Mouse (Mus musculus) hindbrain, postnatal 0 days (tissue): ENCODE measurements around the gene 1190005I06Rik. TPM values are rescaled to one million over a fixed set of nuclear protein-coding genes. Genes with fewer than 3 reads are reported as not detected.

Experiments
- ATAC-seq: fragments of 200-750 bp; cut with Nextera tagmentation; 2 replicates; pipeline ENCODE4 v1.8.0; 2017; ENCODE audit warnings: mild to moderate bottlenecking, moderate TSS enrichment, moderate library complexity
- DNase-seq: peaks from one replicate; pipeline ENCODE4 v3.0.0-alpha.2; 2015; ENCODE audit warnings: low spot score
- H3K27ac ChIP-seq: fragments of 300-500 bp; sonication (generic); 2 replicates; pipeline ENCODE4 v1.5.1; 2014; ENCODE audit warnings: mild to moderate bottlenecking
- H3K27me3 ChIP-seq: fragments of 300-500 bp; sonication (generic); 2 replicates; pipeline ENCODE4 v1.6.1; 2014; ENCODE audit warnings: low read length, mixed read lengths; ENCODE audit not compliant: insufficient read depth
- H3K36me3 ChIP-seq: fragments of 300-500 bp; sonication (generic); 2 replicates; pipeline ENCODE4 v1.6.1; 2014; ENCODE audit warnings: low read length, mixed read lengths; ENCODE audit not compliant: insufficient read depth
- H3K4me1 ChIP-seq: fragments of 300-500 bp; sonication (generic); 2 replicates; pipeline ENCODE4 v1.6.1; 2014; ENCODE audit warnings: antibody characterized with exemption, low read length, mixed read lengths; ENCODE audit not compliant: insufficient read depth
- H3K4me2 ChIP-seq: fragments of 300-500 bp; sonication (generic); 2 replicates; pipeline ENCODE4 v1.6.1; 2014; ENCODE audit warnings: low read depth, mild to moderate bottlenecking, low read length, moderate library complexity, mixed read lengths
- H3K4me3 ChIP-seq: fragments of 300-500 bp; sonication (generic); 2 replicates; pipeline ENCODE4 v1.5.1; 2014; ENCODE audit warnings: low read length
- H3K9ac ChIP-seq: fragments of 300-500 bp; sonication (generic); replicated peaks from 2 replicates; pipeline ENCODE4 v1.6.1; 2014; ENCODE audit warnings: mild to moderate bottlenecking, low read length, moderate library complexity, mixed read lengths
- H3K9me3 ChIP-seq: fragments of 300-500 bp; sonication (generic); 2 replicates; pipeline ENCODE4 v1.6.1; 2016; ENCODE audit warnings: low read length, mixed read lengths
- CTCF ChIP-seq: IDR thresholded peaks from 2 replicates; pipeline ENCODE4 v1.5.1; 2016; ENCODE audit warnings: antibody characterized with exemption, control low read depth, low read depth
- WGBS: fragments of 180-500 bp; shearing (Covaris S2); extraction: QIAGEN DNeasy Blood & Tissue Kit; methylation state at CpG from one replicate; pipeline ENCODE4 v1.1.7; 2014; 5-methylcytosine and 5-hydroxymethylcytosine counted together
- polyA plus RNA-seq: library from polyadenylated mRNA; unstranded; fragments of >200 nt; fragmentation: Nextera tagmentation; extraction: Ambion mirVana; gene quantifications from 2 replicates; pipeline ENCODE4 v1.2.1, GENCODE M21; 2015
- total RNA-seq: library from RNA; depleted of rRNA; stranded (reverse); fragments of >200 nt; gene quantifications from 2 replicates; pipeline ENCODE4 v1.2.3, GENCODE M21; 2014

The 1190005I06Rik gene
- total and polyA plus RNA-seq, 2 experiments from 2014 or later, result 20.6 to 26.5 TPM

- DNase-seq (no peak), ATAC-seq (no peak)
- no peak overlapping the region for H3K4me3 ChIP-seq
- peaks cover 77% of the 10 kb centered on the region for H3K36me3 ChIP-seq
- H3K4me1 ChIP-seq, result no peaks in the 10 kb centered on the region
- TF ChIP-seq CTCF, result no peak
- no peaks in the 10 kb centered on the region for H3K27me3 ChIP-seq
- no peak overlapping the region for H3K27ac ChIP-seq
- H3K9ac ChIP-seq, result no peak overlapping the region
- H3K4me2 ChIP-seq, result no peak overlapping the region
- no peaks in the 10 kb centered on the region for H3K9me3 ChIP-seq
- WGBS, result 75% methylated on average over 21 of the region's 21 CpGs
Measured at GRCm38 (mm10) chr8:120572534-120572933, 74.9 kb downstream of the 1190005I06Rik start.

GRCm38 (mm10) chr8:120571561-120571960, 75.9 kb downstream of the 1190005I06Rik start:
- H3K9ac ChIP-seq, result no peak overlapping the region
- WGBS, result 73% methylated on average over 8 of the region's 8 CpGs
- peaks cover 75% of the 10 kb centered on the region for H3K36me3 ChIP-seq
- ATAC-seq (no peak), DNase-seq (no peak)
- no peaks in the 10 kb centered on the region for H3K27me3 ChIP-seq
- no peak overlapping the region for H3K4me2 ChIP-seq
- no peak overlapping the region for H3K4me3 ChIP-seq
- H3K9me3 ChIP-seq, result no peaks in the 10 kb centered on the region
- no peak overlapping the region for H3K27ac ChIP-seq
- no peak for TF ChIP-seq CTCF
- no peaks in the 10 kb centered on the region for H3K4me1 ChIP-seq

- Histone ChIP-seq H3K36me3 (peaks cover 62% of the 10 kb centered on the region; the same call in 1 of the 2 replicates), H3K27ac (0 out of 2 replicates have a peak overlapping the region, but pooled peaks have one; percentile 2), H3K4me1 (peaks cover 7% of the 10 kb centered on the region; the same call in 1 of the 2 replicates), H3K9me3 (no peaks in the 10 kb centered on the region), H3K4me3 (no peak overlapping the region), H3K27me3 (no peaks in the 10 kb centered on the region), H3K4me2 (no peak overlapping the region), H3K9ac (no peak overlapping the region)
- DNase-seq (peak; percentile 82), ATAC-seq (peak; percentile 24; the same call in 1 of the 2 replicates)
- TF ChIP-seq CTCF, result peak; percentile 95
- 59% methylated on average over 13 of the region's 13 CpGs for WGBS
Measured at GRCm38 (mm10) chr8:120569939-120570715, 77.3 kb downstream of the 1190005I06Rik start.

- Histone ChIP-seq H3K9me3 (no peaks in the 10 kb centered on the region), H3K27ac (no peak overlapping the region), H3K4me2 (no peak overlapping the region), H3K4me3 (no peak overlapping the region), H3K27me3 (no peaks in the 10 kb centered on the region), H3K9ac (no peak overlapping the region), H3K4me1 (peaks cover 15% of the 10 kb centered on the region; the same call in 1 of the 2 replicates), H3K36me3 (peaks cover 52% of the 10 kb centered on the region; the same call in 1 of the 2 replicates)
- WGBS, result 94% methylated on average over 9 of the region's 17 CpGs
- TF ChIP-seq CTCF, result no peak
- ATAC-seq (no peak), DNase-seq (no peak)
Measured at GRCm38 (mm10) chr8:120569123-120569522, 78.3 kb downstream of the 1190005I06Rik start.

DNA sequence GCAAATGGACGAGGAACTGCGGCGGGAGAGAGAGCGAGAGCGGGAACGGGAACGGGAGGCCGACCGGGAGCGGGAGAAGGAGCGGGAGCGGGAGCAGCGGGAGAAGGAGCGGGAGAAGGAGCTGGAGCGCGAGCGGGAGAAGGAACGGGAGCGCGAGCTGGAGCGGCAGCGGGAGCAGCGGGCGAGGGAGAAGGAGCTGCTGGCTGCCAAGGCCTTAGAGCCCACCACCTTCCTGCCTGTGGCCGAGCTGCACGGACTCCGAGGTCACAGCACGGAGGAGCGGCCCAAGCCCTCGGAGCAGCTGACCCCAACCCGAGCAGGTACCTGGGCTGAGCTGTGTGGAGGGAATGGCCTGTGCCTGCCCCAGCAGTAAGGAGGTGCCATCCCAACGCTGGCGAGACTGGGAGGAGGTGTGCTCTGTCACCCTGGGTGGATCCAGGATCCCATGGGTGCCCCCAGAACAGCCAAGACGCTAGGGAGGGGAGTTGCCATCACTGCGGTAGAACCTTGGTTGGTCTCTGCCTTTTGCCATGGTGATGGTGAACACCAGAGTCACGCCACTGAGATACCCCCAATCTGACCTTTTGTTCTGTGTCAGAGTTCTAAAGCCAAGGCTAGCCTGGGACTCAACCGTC, 79.2 kb downstream of the 1190005I06Rik start:
- H3K9ac ChIP-seq, result no peak overlapping the region
- no peak overlapping the region for H3K4me3 ChIP-seq
- H3K27ac ChIP-seq, result no peak overlapping the region
- no peaks in the 10 kb centered on the region for H3K27me3 ChIP-seq
- DNase-seq (no peak), ATAC-seq (no peak)
- WGBS, result 97% methylated on average over 35 of the region's 37 CpGs
- no peak overlapping the region for H3K4me2 ChIP-seq
- H3K4me1 ChIP-seq, result peaks cover 24% of the 10 kb centered on the region
- H3K36me3 ChIP-seq, result peaks cover 43% of the 10 kb centered on the region; the same call in 1 of the 2 replicates
- H3K9me3 ChIP-seq, result no peaks in the 10 kb centered on the region
- TF ChIP-seq CTCF, result no peak

DNA sequence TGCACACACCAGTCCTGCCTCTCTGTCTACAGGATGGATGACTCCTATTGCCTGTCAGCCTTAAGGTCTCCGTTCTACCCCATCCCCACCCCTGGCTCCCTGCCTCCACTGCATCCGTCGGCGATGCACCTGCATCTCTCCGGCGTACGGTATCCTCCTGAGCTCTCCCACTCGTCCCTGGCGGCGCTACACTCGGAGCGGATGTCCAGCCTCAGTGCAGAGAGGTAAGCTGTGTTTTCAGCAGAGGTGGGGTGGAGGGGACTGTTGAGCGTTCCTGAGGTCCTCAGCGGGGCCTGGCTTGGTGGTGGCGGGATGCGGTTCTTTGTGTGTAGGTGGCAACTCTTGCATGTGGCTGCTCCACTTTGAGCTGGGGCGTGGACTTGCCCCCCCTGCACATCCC, 79.7 kb downstream of the 1190005I06Rik start:
- Histone ChIP-seq H3K9ac (no peak overlapping the region), H3K4me3 (no peak overlapping the region), H3K36me3 (peaks cover 40% of the 10 kb centered on the region; the same call in 1 of the 2 replicates), H3K4me1 (peaks cover 29% of the 10 kb centered on the region), H3K4me2 (no peak overlapping the region), H3K27ac (no peak overlapping the region), H3K27me3 (no peaks in the 10 kb centered on the region), H3K9me3 (no peaks in the 10 kb centered on the region)
- TF ChIP-seq CTCF, result no peak
- ATAC-seq, result no peak
- WGBS, result 97% methylated on average over 17 of the region's 17 CpGs
- DNase-seq, result no peak
